ENCODE assay signal across 9 mouse cellular contexts in genomic region chr5:24969241-24969880, GRCm38 (mm10).
DNase-seq lines count a peak whose midpoint lies in the region; ATAC-seq lines count a peak whose summit lies in the region.
"Had no signal": no experiment of that assay in that cellular context is flagged by ENCODE, and none has a peak within 500 bp of the region (broad histone marks: within the 10 kb centered on the region; RNA-seq: fewer than 3 reads in every experiment).

No protein-coding gene starts in this region.

- H3K9ac ChIP-seq in midbrain, embryonic 13.5 days (replicated peaks): no peak overlapping the region
- no peak overlapping the region for H3K9ac ChIP-seq in midbrain, embryonic 11.5 days (ENCODE audit: low read length)
- no peak overlapping the region for H3K9ac ChIP-seq in intestine, embryonic 15.5 days
- H3K9ac ChIP-seq: embryonic facial prominence, embryonic 15.5 days; hindbrain, embryonic 13.5 days had no signal

- 74% methylated on average over 11 of the region's 11 CpGs for WGBS in midbrain, embryonic 13.5 days
- 57% methylated on average over 11 of the region's 11 CpGs for WGBS in midbrain, embryonic 11.5 days
- 57% methylated on average over 11 of the region's 11 CpGs for WGBS in intestine, embryonic 15.5 days

- H3K9me3 ChIP-seq in midbrain, embryonic 13.5 days: no peaks in the 10 kb centered on the region
- no peaks in the 10 kb centered on the region for H3K9me3 ChIP-seq in midbrain, embryonic 11.5 days (ENCODE audit: control insufficient read depth, low read length)
- no peaks in the 10 kb centered on the region for H3K9me3 ChIP-seq in intestine, embryonic 15.5 days
- H3K9me3 ChIP-seq: embryonic facial prominence, embryonic 15.5 days; hindbrain, embryonic 13.5 days had no signal

- ATAC-seq in midbrain, embryonic 13.5 days: peak; percentile 53
- ATAC-seq in midbrain, embryonic 11.5 days (ENCODE audit: low FRiP score): no peak
- peak; percentile 65 for ATAC-seq in intestine, embryonic 15.5 days
- ATAC-seq in megakaryocyte-erythroid progenitor cell, adult 5-6 weeks (replicated peaks; ENCODE audit: low FRiP score, low TSS enrichment, poor library complexity, severe bottlenecking): peak; percentile 16; the same call in 1 of the 2 replicates
- no peak for ATAC-seq in cerebellum, adult (ENCODE audit: insufficient number of reproducible peaks, low FRiP score, low TSS enrichment)

- H3K27me3 ChIP-seq in midbrain, embryonic 13.5 days: no peaks in the 10 kb centered on the region
- no peaks in the 10 kb centered on the region for H3K27me3 ChIP-seq in midbrain, embryonic 11.5 days (ENCODE audit: control insufficient read depth, insufficient read depth, low read length)
- no peaks in the 10 kb centered on the region for H3K27me3 ChIP-seq in intestine, embryonic 15.5 days (replicated peaks)
- H3K27me3 ChIP-seq: embryonic facial prominence, embryonic 15.5 days; hindbrain, embryonic 13.5 days had no signal

- DNase-seq in midbrain, embryonic 11.5 days (ENCODE audit: low spot score, missing footprints): no peak
- peak; percentile 48 for DNase-seq in thymus, postnatal 4 days
- no peak for DNase-seq in adrenal gland, postnatal 14 days

- no peaks in the 10 kb centered on the region for H3K36me3 ChIP-seq in midbrain, embryonic 13.5 days
- H3K36me3 ChIP-seq in midbrain, embryonic 11.5 days (ENCODE audit: control insufficient read depth, insufficient read depth, low read length): no peaks in the 10 kb centered on the region
- H3K36me3 ChIP-seq in intestine, embryonic 15.5 days: no peaks in the 10 kb centered on the region
- H3K36me3 ChIP-seq: embryonic facial prominence, embryonic 15.5 days; hindbrain, embryonic 13.5 days had no signal

- H3K4me1 ChIP-seq in midbrain, embryonic 13.5 days (replicated peaks): peaks cover 19% of the 10 kb centered on the region
- peaks cover 2% of the 10 kb centered on the region; the same call in 1 of the 2 replicates for H3K4me1 ChIP-seq in midbrain, embryonic 11.5 days (ENCODE audit: control insufficient read depth, insufficient read depth, low read length)
- H3K4me1 ChIP-seq in intestine, embryonic 15.5 days (replicated peaks): peaks cover 5% of the 10 kb centered on the region

- H3K4me2 ChIP-seq in midbrain, embryonic 13.5 days (replicated peaks): no peak overlapping the region
- no peak overlapping the region for H3K4me2 ChIP-seq in midbrain, embryonic 11.5 days
- H3K4me2 ChIP-seq in intestine, embryonic 15.5 days (replicated peaks): peak overlapping the region; percentile 47
- H3K4me2 ChIP-seq: embryonic facial prominence, embryonic 15.5 days; hindbrain, embryonic 13.5 days had no signal

- H3K27ac ChIP-seq in midbrain, embryonic 13.5 days: no peak overlapping the region
- H3K27ac ChIP-seq in midbrain, embryonic 11.5 days (ENCODE audit: low read depth, low read length): no peak overlapping the region
- H3K27ac ChIP-seq in intestine, embryonic 15.5 days: peak overlapping the region; percentile 81
- H3K27ac ChIP-seq: embryonic facial prominence, embryonic 15.5 days; hindbrain, embryonic 13.5 days had no signal

- H3K4me3 ChIP-seq in midbrain, embryonic 13.5 days (replicated peaks): no peak overlapping the region
- no peak overlapping the region for H3K4me3 ChIP-seq in midbrain, embryonic 11.5 days (ENCODE audit: low read depth, low read length)
- no peak overlapping the region for H3K4me3 ChIP-seq in intestine, embryonic 15.5 days (replicated peaks)
- H3K4me3 ChIP-seq: embryonic facial prominence, embryonic 15.5 days; hindbrain, embryonic 13.5 days had no signal

Comparison
In these comparisons a context has a peak if more than half of its experiments do, and no peak if none do; other contexts are left out.
1. ATAC-seq: peak in midbrain, embryonic 13.5 days (single experiment), intestine, embryonic 15.5 days (single experiment) and megakaryocyte-erythroid progenitor cell, adult 5-6 weeks (single experiment); none in midbrain, embryonic 11.5 days (single experiment) and cerebellum, adult (single experiment).